Mouse (Mus musculus) limb, embryonic 14.5 days (tissue): ENCODE data around the gene Zfand4. TPM values are rescaled to one million over a fixed set of nuclear protein-coding genes. Genes with fewer than 3 reads are reported as not detected.

Source experiments
- ATAC-seq: fragments of 200-750 bp; cut with Nextera tagmentation; 2 replicates; pipeline ENCODE4 v1.8.0; 2017; ENCODE audit warnings: low read depth, moderate number of reproducible peaks, moderate TSS enrichment; ENCODE audit not compliant: low FRiP score
- DNase-seq: peaks from one replicate; pipeline ENCODE4 v3.0.0-alpha.2; 2015; ENCODE audit warnings: low spot score
- H3K27ac ChIP-seq: fragments of 300-500 bp; sonication (generic); replicated peaks from 2 replicates; pipeline ENCODE4 v1.5.1; 2014; ENCODE audit warnings: low read depth, mild to moderate bottlenecking, low read length, moderate library complexity, mixed read lengths
- H3K27me3 ChIP-seq: fragments of 300-500 bp; sonication (generic); 2 replicates; pipeline ENCODE4 v1.6.1; 2014; ENCODE audit warnings: low read length, mixed read lengths; ENCODE audit not compliant: control insufficient read depth, insufficient read depth
- H3K36me3 ChIP-seq: fragments of 300-500 bp; sonication (generic); 2 replicates; pipeline ENCODE4 v1.6.1; 2014; ENCODE audit warnings: mild to moderate bottlenecking, low read length, moderate library complexity, mixed read lengths; ENCODE audit not compliant: control insufficient read depth, insufficient read depth
- H3K4me1 ChIP-seq: fragments of 300-500 bp; sonication (generic); 2 replicates; pipeline ENCODE4 v1.6.1; 2014; ENCODE audit warnings: antibody characterized with exemption, low read length, mixed read lengths; ENCODE audit not compliant: control insufficient read depth, insufficient read depth
- H3K4me2 ChIP-seq: fragments of 300-500 bp; sonication (generic); replicated peaks from 2 replicates; pipeline ENCODE4 v1.6.1; 2014; ENCODE audit warnings: low read depth, mild to moderate bottlenecking, low read length, moderate library complexity; ENCODE audit not compliant: severe bottlenecking
- H3K4me3 ChIP-seq: fragments of 300-500 bp; sonication (generic); replicated peaks from 2 replicates; pipeline ENCODE4 v1.5.1; 2014; ENCODE audit warnings: low read length
- H3K9ac ChIP-seq: fragments of 300-500 bp; sonication (generic); 2 replicates; pipeline ENCODE4 v1.6.1; 2014; ENCODE audit warnings: mild to moderate bottlenecking, low read depth, low read length, moderate library complexity; ENCODE audit not compliant: severe bottlenecking
- H3K9me3 ChIP-seq: fragments of 300-500 bp; sonication (generic); 2 replicates; pipeline ENCODE4 v1.6.1; 2016; ENCODE audit warnings: low read length; ENCODE audit not compliant: control insufficient read depth
- POLR2A ChIP-seq: fragments of 200-500 bp; IDR thresholded peaks from 2 replicates; pipeline ENCODE4 v1.8.0; 2012; ENCODE audit warnings: inconsistent platforms, mild to moderate bottlenecking, moderate library complexity, borderline replicate concordance; ENCODE audit not compliant: insufficient read depth, insufficient read length; ENCODE audit errors: extremely low read depth
- WGBS: fragments of 180-500 bp; shearing (Covaris S2); extraction: QIAGEN DNeasy Blood & Tissue Kit; methylation state at CpG from one replicate; pipeline ENCODE4 v1.1.7; 2014; 5-methylcytosine and 5-hydroxymethylcytosine counted together
- polyA plus RNA-seq, 2 experiments: library from polyadenylated mRNA; depleted of rRNA in 1 of 2; stranded (reverse) in 1 of 2; unstranded in 1 of 2; fragments of >200 nt; fragmentation: Nextera tagmentation in 1 of 2; extraction: Ambion mirVana in 1 of 2; gene quantifications; 2 replicates each; pipeline versions ENCODE4 v1.2.1 to v1.2.3; 2012 to 2014

Zfand4 gene
- polyA plus RNA-seq, 2 experiments = 4.7 to 6.5 TPM

- H3K9ac ChIP-seq = peak overlapping the region; percentile 77
- ATAC-seq (no peak), DNase-seq (no peak)
- WGBS = 7% methylated on average over 8 of the region's 8 CpGs
- no peak overlapping the region for H3K27ac ChIP-seq
- peak overlapping the region; percentile 71 for H3K4me2 ChIP-seq
- H3K4me3 ChIP-seq = peak overlapping the region; percentile 85
- no peaks in the 10 kb centered on the region for H3K27me3 ChIP-seq
- no peak for TF ChIP-seq POLR2A
- no peaks in the 10 kb centered on the region for H3K36me3 ChIP-seq
- H3K4me1 ChIP-seq = no peaks in the 10 kb centered on the region
- no peaks in the 10 kb centered on the region for H3K9me3 ChIP-seq
These were observed 74.5 kb downstream of the Zfand4 start for GRCm38 (mm10) chr6:116338520-116338919.

DNA sequence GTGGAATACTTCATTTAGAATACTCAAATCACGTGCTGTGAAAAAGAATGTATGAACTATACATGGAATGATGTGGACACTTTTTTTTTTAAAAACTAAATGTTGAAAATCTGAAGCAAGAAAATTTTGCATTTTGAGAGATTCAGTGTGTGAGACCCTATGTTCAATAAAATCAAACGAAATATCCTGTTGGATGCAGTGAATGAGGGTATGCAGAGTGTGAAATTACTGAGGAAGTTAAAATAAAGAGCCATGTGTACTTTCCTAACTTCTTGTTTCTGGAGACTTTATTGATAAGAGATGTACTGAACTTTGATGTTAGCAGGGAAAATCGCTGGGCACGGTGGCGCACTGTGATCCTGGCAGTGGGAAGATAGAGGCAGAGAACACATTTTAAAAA, 75.1 kb downstream of the Zfand4 start:
- 87% methylated on average over 5 of the region's 5 CpGs for WGBS
- H3K4me2 ChIP-seq = peak overlapping the region; percentile 71; the same call in 1 of the 2 replicates
- H3K36me3 ChIP-seq = no peaks in the 10 kb centered on the region
- no peaks in the 10 kb centered on the region for H3K9me3 ChIP-seq
- no peak for DNase-seq
- no peak for TF ChIP-seq POLR2A
- no peak for ATAC-seq
- no peak overlapping the region for H3K27ac ChIP-seq
- no peaks in the 10 kb centered on the region for H3K4me1 ChIP-seq
- H3K27me3 ChIP-seq = no peaks in the 10 kb centered on the region
- H3K4me3 ChIP-seq = peak overlapping the region; percentile 85; the same call in 1 of the 2 replicates
- no peak overlapping the region for H3K9ac ChIP-seq

DNA sequence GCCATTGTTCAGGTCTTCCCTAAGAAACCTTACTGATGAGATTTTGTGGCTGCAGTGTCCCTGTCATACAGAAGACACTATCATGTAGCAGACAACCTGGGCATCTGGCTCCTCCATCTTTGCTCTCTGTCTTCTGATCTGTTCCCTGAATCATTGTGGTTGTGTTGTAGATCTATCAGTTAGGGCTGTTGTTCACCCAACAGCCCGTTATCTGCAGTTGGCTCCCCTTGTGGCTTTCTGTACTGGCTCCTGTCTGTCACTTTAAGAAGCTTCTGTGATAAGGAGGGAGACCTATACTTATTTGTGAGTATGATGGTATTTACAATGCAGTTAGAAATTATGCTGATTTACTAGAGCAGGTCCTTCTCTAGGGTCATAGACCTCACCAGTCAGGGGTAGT, 76.5 kb downstream of the Zfand4 start:
- no peak overlapping the region for H3K4me2 ChIP-seq
- no peaks in the 10 kb centered on the region for H3K27me3 ChIP-seq
- no peak overlapping the region for H3K9ac ChIP-seq
- 90% methylated on average over 1 of the region's 1 CpGs for WGBS
- H3K27ac ChIP-seq = no peak overlapping the region
- no peaks in the 10 kb centered on the region for H3K9me3 ChIP-seq
- ATAC-seq = no peak
- DNase-seq = no peak
- TF ChIP-seq POLR2A = no peak
- H3K4me3 ChIP-seq = no peak overlapping the region
- H3K4me1 ChIP-seq = no peaks in the 10 kb centered on the region
- no peaks in the 10 kb centered on the region for H3K36me3 ChIP-seq

GRCm38 (mm10) chr6:116347953-116348352, 83.9 kb downstream of the Zfand4 start:
- no peak for TF ChIP-seq POLR2A
- no peaks in the 10 kb centered on the region for H3K27me3 ChIP-seq
- no peak overlapping the region for H3K4me2 ChIP-seq
- H3K27ac ChIP-seq = no peak overlapping the region
- no peak for DNase-seq
- H3K4me1 ChIP-seq = no peaks in the 10 kb centered on the region
- no peak overlapping the region for H3K4me3 ChIP-seq
- no peaks in the 10 kb centered on the region for H3K36me3 ChIP-seq
- no peak overlapping the region for H3K9ac ChIP-seq
- no peaks in the 10 kb centered on the region for H3K9me3 ChIP-seq
- WGBS = 86% methylated on average over 2 of the region's 2 CpGs
- no peak for ATAC-seq

DNA sequence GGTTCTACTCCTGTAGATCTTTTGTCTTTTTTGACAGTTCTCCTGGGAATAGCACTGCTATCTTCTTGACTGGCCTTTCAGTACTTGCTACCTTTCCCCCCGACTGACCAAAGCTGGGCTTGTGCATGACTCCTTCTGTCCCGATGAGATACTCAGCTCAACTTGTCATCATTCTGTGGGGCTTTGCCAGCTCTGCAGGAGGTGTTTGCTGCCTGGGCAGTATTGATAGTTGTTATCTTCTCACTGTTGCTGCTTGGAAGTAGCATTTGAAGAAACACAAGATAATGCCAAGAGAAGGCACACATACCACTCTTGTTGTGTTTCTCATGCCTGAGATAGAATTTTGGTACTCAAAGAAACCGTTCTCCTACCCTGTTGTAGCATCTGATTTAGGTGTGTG, 86.0 kb downstream of the Zfand4 start:
- Histone ChIP-seq H3K36me3 (no peaks in the 10 kb centered on the region), H3K4me3 (no peak overlapping the region), H3K4me1 (no peaks in the 10 kb centered on the region), H3K9ac (no peak overlapping the region), H3K27me3 (no peaks in the 10 kb centered on the region), H3K9me3 (no peaks in the 10 kb centered on the region), H3K4me2 (no peak overlapping the region), H3K27ac (no peak overlapping the region)
- TF ChIP-seq POLR2A = no peak
- ATAC-seq (no peak), DNase-seq (no peak)
- 87% methylated on average over 3 of the region's 3 CpGs for WGBS

- DNase-seq (no peak), ATAC-seq (no peak)
- Histone ChIP-seq H3K9me3 (no peaks in the 10 kb centered on the region), H3K4me2 (no peak overlapping the region), H3K4me3 (no peak overlapping the region), H3K9ac (no peak overlapping the region), H3K27me3 (no peaks in the 10 kb centered on the region), H3K27ac (no peak overlapping the region), H3K36me3 (no peaks in the 10 kb centered on the region), H3K4me1 (no peaks in the 10 kb centered on the region)
- WGBS = 79% methylated on average over 6 of the region's 6 CpGs
- TF ChIP-seq POLR2A = no peak
These were observed 86.6 kb downstream of the Zfand4 start for GRCm38 (mm10) chr6:116350643-116351042.
